Mouse (Mus musculus) forebrain, embryonic 11.5 days (tissue): ENCODE data around the gene Dhh. TPM values are rescaled to one million over a fixed set of nuclear protein-coding genes. Genes with fewer than 3 reads are reported as not detected.
"Not testable (repeated sequence)": the region's sequence is repeated elsewhere in the genome, so short reads cannot be mapped to it uniquely, and the experiment has no call there.

ENCODE experiments used
- ATAC-seq: fragments of 200-750 bp; cut with Nextera tagmentation; replicated peaks from 2 replicates; pipeline ENCODE4 v1.8.0; 2017; ENCODE audit warnings: moderate TSS enrichment; ENCODE audit not compliant: low FRiP score
- DNase-seq: peaks from one replicate; pipeline ENCODE4 v3.0.0-alpha.2; 2017; ENCODE audit warnings: low spot score
- H3K27ac ChIP-seq: fragments of 300-500 bp; sonication (generic); 2 replicates; pipeline ENCODE4 v1.5.1; 2014; ENCODE audit warnings: low read depth, low read length
- H3K27me3 ChIP-seq: fragments of 300-500 bp; sonication (generic); 2 replicates; pipeline ENCODE4 v1.6.1; 2014; ENCODE audit warnings: mild to moderate bottlenecking, low read length, mixed read lengths; ENCODE audit not compliant: control insufficient read depth, insufficient read depth
- H3K36me3 ChIP-seq: fragments of 300-500 bp; sonication (generic); 2 replicates; pipeline ENCODE4 v1.6.1; 2014; ENCODE audit warnings: mild to moderate bottlenecking, low read length, moderate library complexity, mixed read lengths; ENCODE audit not compliant: control insufficient read depth, insufficient read depth
- H3K4me1 ChIP-seq: fragments of 300-500 bp; sonication (generic); replicated peaks from 2 replicates; pipeline ENCODE4 v1.6.1; 2014; ENCODE audit warnings: low read length, mixed read lengths; ENCODE audit not compliant: control insufficient read depth, insufficient read depth
- H3K4me2 ChIP-seq: fragments of 300-500 bp; sonication (generic); 2 replicates; pipeline ENCODE4 v1.6.1; 2014; ENCODE audit warnings: low read depth, mild to moderate bottlenecking, low read length, moderate library complexity, mixed read lengths; ENCODE audit not compliant: severe bottlenecking
- H3K4me3 ChIP-seq: fragments of 300-500 bp; sonication (generic); 2 replicates; pipeline ENCODE4 v1.5.1; 2014; ENCODE audit warnings: low read depth, low read length
- H3K9ac ChIP-seq: fragments of 300-500 bp; sonication (generic); 2 replicates; pipeline ENCODE4 v1.6.1; 2014; ENCODE audit warnings: low read length
- H3K9me3 ChIP-seq: fragments of 300-500 bp; sonication (generic); 2 replicates; pipeline ENCODE4 v1.6.1; 2016; ENCODE audit warnings: low read length, mixed read lengths; ENCODE audit not compliant: control insufficient read depth
- WGBS: fragments of 180-500 bp; shearing (Covaris S2); extraction: QIAGEN DNeasy Blood & Tissue Kit; methylation state at CpG from one replicate; pipeline ENCODE4 v1.1.7; 2014; 5-methylcytosine and 5-hydroxymethylcytosine counted together
- polyA plus RNA-seq: library from polyadenylated mRNA; unstranded; fragments of >200 nt; fragmentation: Nextera tagmentation; extraction: Ambion mirVana; gene quantifications from 2 replicates; pipeline ENCODE4 v1.2.1, GENCODE M21; 2014

The Dhh gene
- polyA plus RNA-seq, 1 experiment from 2014 or later: 0.28 TPM

GRCm38 (mm10) chr15:98921510-98921909 is 23.2 kb upstream of the Dhh start:
- Histone ChIP-seq H3K27me3 (no peaks in the 10 kb centered on the region), H3K36me3 (no peaks in the 10 kb centered on the region), H3K4me3 (no peak overlapping the region), H3K9ac (no peak overlapping the region), H3K27ac (no peak overlapping the region), H3K4me1 (peaks cover 2% of the 10 kb centered on the region; the same call in 1 of the 2 replicates), H3K4me2 (no peak overlapping the region), H3K9me3 (no peaks in the 10 kb centered on the region)
- ATAC-seq (no peak), DNase-seq (no peak)
- WGBS: 78% methylated on average over 5 of the region's 5 CpGs

GRCm38 (mm10) chr15:98918499-98918895 is 20.2 kb upstream of the Dhh start:
- peak overlapping the region; percentile 92 for H3K4me3 ChIP-seq
- not testable (repeated sequence) for H3K27me3 ChIP-seq, H3K36me3 ChIP-seq, ATAC-seq, H3K9me3 ChIP-seq, H3K4me1 ChIP-seq, DNase-seq
- peak overlapping the region; percentile 47; the same call in 1 of the 2 replicates for H3K9ac ChIP-seq
- H3K27ac ChIP-seq: peak overlapping the region; percentile 25; the same call in 1 of the 2 replicates
- peak overlapping the region; percentile 62 for H3K4me2 ChIP-seq
- WGBS: 29% methylated on average over 8 of the region's 8 CpGs

- Histone ChIP-seq H3K9ac (peak within 1 kb of the TSS; percentile 87), H3K9me3 (no peaks in the 10 kb centered on the region), H3K36me3 (no peaks in the 10 kb centered on the region; the same call in 1 of the 2 replicates), H3K4me1 (peaks cover 8% of the 10 kb centered on the region; the same call in 1 of the 2 replicates), H3K27ac (peak within 1 kb of the TSS; percentile 87), H3K4me2 (peak within 1 kb of the TSS; percentile 62), H3K4me3 (peak within 1 kb of the TSS; percentile 92), H3K27me3 (no peaks in the 10 kb centered on the region)
- WGBS: under 1% methylated on average over 82 of the region's 82 CpGs
- DNase-seq (peak; percentile 99), ATAC-seq (peak; percentile 99)
Observed at GRCm38 (mm10) chr15:98917538-98918498, 19.5 kb upstream of the Dhh start, which contains the start of gene Lmbr1l. Gene Lmbr1l, minus strand, starts transcription at chr15:98918231.

- H3K4me1 ChIP-seq: peaks cover 8% of the 10 kb centered on the region; the same call in 1 of the 2 replicates
- H3K4me3 ChIP-seq: peak overlapping the region; percentile 92
- 1% methylated on average over 14 of the region's 14 CpGs for WGBS
- ATAC-seq: peak; percentile 2; the same call in 1 of the 2 replicates
- H3K4me2 ChIP-seq: peak overlapping the region; percentile 62
- no peak for DNase-seq
- H3K9me3 ChIP-seq: no peaks in the 10 kb centered on the region
- H3K27me3 ChIP-seq: no peaks in the 10 kb centered on the region
- peak overlapping the region; percentile 87 for H3K9ac ChIP-seq
- H3K36me3 ChIP-seq: no peaks in the 10 kb centered on the region; the same call in 1 of the 2 replicates
- H3K27ac ChIP-seq: no peak overlapping the region; the same call in 1 of the 2 replicates
Observed at GRCm38 (mm10) chr15:98917091-98917490, 18.8 kb upstream of the Dhh start.

- H3K9ac ChIP-seq: no peak overlapping the region; the same call in 1 of the 2 replicates
- peak overlapping the region; percentile 62; the same call in 1 of the 2 replicates for H3K4me2 ChIP-seq
Observed at GRCm38 (mm10) chr15:98916016-98916415, 17.7 kb upstream of the Dhh start.

GRCm38 (mm10) chr15:98914903-98915302 is 16.6 kb upstream of the Dhh start:
- Histone ChIP-seq H3K9ac (no peak overlapping the region), H3K27ac (no peak overlapping the region), H3K4me1 (peaks cover 8% of the 10 kb centered on the region; the same call in 1 of the 2 replicates), H3K9me3 (no peaks in the 10 kb centered on the region), H3K27me3 (no peaks in the 10 kb centered on the region), H3K36me3 (peaks cover 2% of the 10 kb centered on the region; the same call in 1 of the 2 replicates), H3K4me2 (no peak overlapping the region), H3K4me3 (no peak overlapping the region)
- whole genome bisulfite sequencing: 94% methylated on average over 6 of the region's 6 CpGs
- no peak for ATAC-seq
- no peak for DNase-seq

More at GRCm38 (mm10) chr15:98916016-98916415, 17.7 kb upstream of the Dhh start:
- Histone ChIP-seq H3K9me3 (no peaks in the 10 kb centered on the region), H3K27me3 (no peaks in the 10 kb centered on the region), H3K4me1 (peaks cover 8% of the 10 kb centered on the region; the same call in 1 of the 2 replicates), H3K36me3 (no peaks in the 10 kb centered on the region; the same call in 1 of the 2 replicates), H3K27ac (no peak overlapping the region), H3K4me3 (no peak overlapping the region)
- ATAC-seq (no peak), DNase-seq (no peak)
- 89% methylated on average over 4 of the region's 4 CpGs for WGBS

GRCm38 (mm10) chr15:98904692-98905091 is 6.4 kb upstream of the Dhh start:
- H3K4me3 ChIP-seq: no peak overlapping the region
- H3K27me3 ChIP-seq: no peaks in the 10 kb centered on the region
- 25% methylated on average over 10 of the region's 10 CpGs for whole genome bisulfite sequencing
- H3K36me3 ChIP-seq: peaks cover 6% of the 10 kb centered on the region; the same call in 1 of the 2 replicates
- ATAC-seq: no peak
- no peaks in the 10 kb centered on the region for H3K9me3 ChIP-seq
- no peak overlapping the region for H3K27ac ChIP-seq
- H3K4me1 ChIP-seq: no peaks in the 10 kb centered on the region
- no peak overlapping the region for H3K9ac ChIP-seq
- DNase-seq: peak; percentile 85
- H3K4me2 ChIP-seq: no peak overlapping the region

- H3K4me3 ChIP-seq: no peak overlapping the region
Observed at GRCm38 (mm10) chr15:98902600-98902999, 4.3 kb upstream of the Dhh start.

More at GRCm38 (mm10) chr15:98902600-98902999, 4.3 kb upstream of the Dhh start:
- 91% methylated on average over 2 of the region's 2 CpGs for WGBS
- peaks cover 10% of the 10 kb centered on the region for H3K4me1 ChIP-seq
- no peak overlapping the region for H3K9ac ChIP-seq
- H3K27me3 ChIP-seq: peaks cover 19% of the 10 kb centered on the region
- no peak overlapping the region for H3K27ac ChIP-seq
- no peak overlapping the region for H3K4me2 ChIP-seq
- H3K9me3 ChIP-seq: no peaks in the 10 kb centered on the region
- ATAC-seq (no peak), DNase-seq (no peak)
- H3K36me3 ChIP-seq: peaks cover 6% of the 10 kb centered on the region; the same call in 1 of the 2 replicates
